10 mouse cellular contexts compared by ENCODE assay signal in genomic region chr8:46651872-46652271, GRCm38 (mm10). TPM values are rescaled to one million over a fixed set of nuclear protein-coding genes. Genes with fewer than 3 reads are reported as not detected.
DNase-seq lines count a peak whose midpoint lies in the region; ATAC-seq and TF ChIP-seq lines count a peak whose summit lies in the region.
"Had no signal": no experiment of that assay in that cellular context is flagged by ENCODE, and none has a peak within 500 bp of the region (broad histone marks: within the 10 kb centered on the region; RNA-seq: fewer than 3 reads in every experiment).

No protein-coding gene starts in this region.

- TF ChIP-seq CTCF in thymus, adult 2 months (IDR thresholded peaks at IDR 0.05; ENCODE audit: borderline replicate concordance, control insufficient read depth, extremely low read depth, insufficient read depth, low read length, poor library complexity): no peak

- ATAC-seq in frontal cortex, adult (ENCODE audit: low TSS enrichment): 0 out of 2 replicates have a peak, but pooled peaks have one; percentile 16
- no peak for ATAC-seq in heart, embryonic 15.5 days (replicated peaks; ENCODE audit: insufficient number of reproducible peaks, insufficient read depth, low FRiP score, low read depth)
- ATAC-seq in lung, embryonic 16.5 days (ENCODE audit: low read depth): peak; percentile 60; the same call in 1 of the 2 replicates

- WGBS in heart, embryonic 15.5 days: 54% methylated on average over 9 of the region's 9 CpGs
- 57% methylated on average over 9 of the region's 9 CpGs for WGBS in lung, embryonic 16.5 days
- 19% methylated on average over 9 of the region's 9 CpGs for WGBS in thymus, adult 2 months

- no peak for TF ChIP-seq POLR2A in thymus, adult 2 months (IDR thresholded peaks at IDR 0.05; ENCODE audit: control insufficient read depth, extremely low read depth, insufficient read depth, low read length, poor library complexity)

- H3K4me2 ChIP-seq in heart, embryonic 15.5 days: no peak overlapping the region
- no peak overlapping the region for H3K4me2 ChIP-seq in lung, embryonic 16.5 days (ENCODE audit: low read depth, low read length)
- H3K4me2 ChIP-seq: hindbrain, embryonic 12.5 days had no signal

- no peaks in the 10 kb centered on the region for H3K36me3 ChIP-seq in heart, embryonic 15.5 days
- no peaks in the 10 kb centered on the region for H3K36me3 ChIP-seq in lung, embryonic 16.5 days (ENCODE audit: control insufficient read depth, insufficient read depth, low read length)
- no peaks in the 10 kb centered on the region for H3K36me3 ChIP-seq in thymus, adult 2 months (ENCODE audit: control insufficient read depth, insufficient read depth, low read length)
- H3K36me3 ChIP-seq: hindbrain, embryonic 12.5 days had no signal

- 0 out of 2 replicates have a peak, but pooled peaks cover 5% of the 10 kb centered on the region for H3K4me1 ChIP-seq in heart, embryonic 15.5 days (replicated peaks)
- 0 out of 2 replicates have a peak, but pooled peaks cover 3% of the 10 kb centered on the region for H3K4me1 ChIP-seq in lung, embryonic 16.5 days (replicated peaks; ENCODE audit: control insufficient read depth, insufficient read depth, low read length)
- peaks cover 3% of the 10 kb centered on the region; the same call in 1 of the 2 replicates for H3K4me1 ChIP-seq in thymus, adult 2 months (replicated peaks; ENCODE audit: control insufficient read depth, insufficient read depth, low read length)
- H3K4me1 ChIP-seq: hindbrain, embryonic 12.5 days had no signal

- no peak overlapping the region for H3K4me3 ChIP-seq in heart, embryonic 15.5 days
- no peak overlapping the region for H3K4me3 ChIP-seq in lung, embryonic 16.5 days (ENCODE audit: low read length)
- no peak overlapping the region for H3K4me3 ChIP-seq in thymus, adult 2 months (ENCODE audit: control insufficient read depth, insufficient read depth, low read length)
- H3K4me3 ChIP-seq: erythroblast, embryonic 14.5 days; hindbrain, embryonic 12.5 days had no signal

- no peaks in the 10 kb centered on the region for H3K9me3 ChIP-seq in heart, embryonic 15.5 days (replicated peaks)
- H3K9me3 ChIP-seq in lung, embryonic 16.5 days (ENCODE audit: control insufficient read depth, low read length): no peaks in the 10 kb centered on the region
- H3K9me3 ChIP-seq: hindbrain, embryonic 12.5 days had no signal

- DNase-seq in frontal cortex, adult 2 months (ENCODE audit: extremely low spot score in 1 of 2, low spot score in 1 of 2): no peak
- peak; percentile 53 for DNase-seq in CD4-positive, CD25-positive, alpha-beta regulatory T cell, adult 2 months (ENCODE audit: low read depth, low spot score)
- DNase-seq in thymus, adult 2 months: no peak
- DNase-seq in cerebellum, postnatal 4 days (ENCODE audit: low spot score in 2 of 2): no peak
- DNase-seq in gastrocnemius, postnatal 4 days (ENCODE audit: low spot score in 2 of 2): no peak

- no peaks in the 10 kb centered on the region for H3K27me3 ChIP-seq in heart, embryonic 15.5 days
- H3K27me3 ChIP-seq in lung, embryonic 16.5 days (ENCODE audit: control insufficient read depth, insufficient read depth, low read depth, low read length): no peaks in the 10 kb centered on the region
- no peaks in the 10 kb centered on the region for H3K27me3 ChIP-seq in thymus, adult 2 months (ENCODE audit: control insufficient read depth, insufficient read depth, low read length)
- H3K27me3 ChIP-seq: hindbrain, embryonic 12.5 days had no signal

- peak overlapping the region; percentile 2; the same call in 1 of the 2 replicates for H3K27ac ChIP-seq in heart, embryonic 15.5 days
- H3K27ac ChIP-seq in lung, embryonic 16.5 days (ENCODE audit: low read length): no peak overlapping the region
- no peak overlapping the region for H3K27ac ChIP-seq in thymus, adult 2 months (ENCODE audit: control insufficient read depth, insufficient read depth, low read length)
- H3K27ac ChIP-seq: hindbrain, embryonic 12.5 days had no signal

- H3K9ac ChIP-seq in heart, embryonic 15.5 days: no peak overlapping the region
- H3K9ac ChIP-seq in lung, embryonic 16.5 days (ENCODE audit: low read length): no peak overlapping the region
- H3K9ac ChIP-seq: hindbrain, embryonic 12.5 days had no signal

RNA-seq across cellular contexts. Expression of gene Casp3, which starts 34.8 kb away (rescaled TPM):
- 22.5 and 24.7 TPM in 2 replicates for polyA plus RNA-seq in frontal cortex, adult 2 months (2012; rRNA removed)
- polyA plus RNA-seq in heart, embryonic 15.5 days (2015; fragmentation: Nextera tagmentation; extraction: Ambion mirVana): 48.1 and 52.8 TPM in 2 replicates
- 85.0 and 89.8 TPM in 2 replicates for polyA plus RNA-seq in lung, embryonic 16.5 days (2015; fragmentation: Nextera tagmentation; extraction: Ambion mirVana)
- 13.0 and 14.7 TPM in 2 replicates for polyA plus RNA-seq in thymus, adult 2 months (2012; rRNA removed)
- 10 to 100 TPM; 29.9 to 31.7 TPM for total RNA-seq in gastrocnemius, postnatal 4 days (2021)

RNA-seq across cellular contexts. Expression of gene Primpol, which starts 34.9 kb away (rescaled TPM):
- 2.4 and 2.7 TPM in 2 replicates for polyA plus RNA-seq in frontal cortex, adult 2 months (2012; rRNA removed)
- 8.7 and 9.8 TPM in 2 replicates for polyA plus RNA-seq in heart, embryonic 15.5 days (2015; fragmentation: Nextera tagmentation; extraction: Ambion mirVana)
- 13.2 and 15.2 TPM in 2 replicates for polyA plus RNA-seq in lung, embryonic 16.5 days (2015; fragmentation: Nextera tagmentation; extraction: Ambion mirVana)
- polyA plus RNA-seq in thymus, adult 2 months (2012; rRNA removed): 3.2 and 4.7 TPM in 2 replicates
- total RNA-seq in gastrocnemius, postnatal 4 days (2021): 1 to 10 TPM; 6.2 to 7.5 TPM
